Comparison of ENCODE assay signal across 19 mouse cellular contexts in genomic region chr13:19022310-19022709, GRCm38 (mm10).
DNase-seq lines count a peak whose midpoint lies in the region; ATAC-seq and TF ChIP-seq lines count a peak whose summit lies in the region.
"Had no signal": no experiment of that assay in that cellular context is flagged by ENCODE, and none has a peak within 500 bp of the region (broad histone marks: within the 10 kb centered on the region; RNA-seq: fewer than 3 reads in every experiment).

No protein-coding gene starts in this region.

- no peaks in the 10 kb centered on the region for H3K36me3 ChIP-seq in lung, embryonic 16.5 days (ENCODE audit: control insufficient read depth, insufficient read depth, low read length)
- no peaks in the 10 kb centered on the region for H3K36me3 ChIP-seq in forebrain, postnatal 0 days (ENCODE audit: insufficient read depth)
- H3K36me3 ChIP-seq: embryonic facial prominence, embryonic 13.5 days; forebrain, embryonic 12.5 days; heart, embryonic 10.5 days; liver, embryonic 13.5 days; neural tube, embryonic 13.5 days had no signal

- H3K9me3 ChIP-seq in lung, embryonic 16.5 days (ENCODE audit: control insufficient read depth, low read length), result no peaks in the 10 kb centered on the region
- no peaks in the 10 kb centered on the region for H3K9me3 ChIP-seq in forebrain, postnatal 0 days (ENCODE audit: low read length)
- H3K9me3 ChIP-seq: embryonic facial prominence, embryonic 13.5 days; forebrain, embryonic 12.5 days; heart, embryonic 10.5 days; liver, embryonic 13.5 days; neural tube, embryonic 13.5 days had no signal

- no peaks in the 10 kb centered on the region for H3K27me3 ChIP-seq in lung, embryonic 16.5 days (ENCODE audit: control insufficient read depth, insufficient read depth, low read depth, low read length)
- no peaks in the 10 kb centered on the region for H3K27me3 ChIP-seq in forebrain, postnatal 0 days (ENCODE audit: insufficient read depth, low read length)
- H3K27me3 ChIP-seq: embryonic facial prominence, embryonic 13.5 days; forebrain, embryonic 12.5 days; liver, embryonic 13.5 days; neural tube, embryonic 13.5 days; Patski had no signal

- no peak overlapping the region for H3K4me2 ChIP-seq in lung, embryonic 16.5 days (ENCODE audit: low read depth, low read length)
- H3K4me2 ChIP-seq in forebrain, postnatal 0 days (ENCODE audit: low read depth), result no peak overlapping the region
- H3K4me2 ChIP-seq: embryonic facial prominence, embryonic 13.5 days; forebrain, embryonic 12.5 days; liver, embryonic 13.5 days; neural tube, embryonic 13.5 days had no signal

- ATAC-seq in lung, embryonic 16.5 days (ENCODE audit: low read depth), result peak; percentile 71
- ATAC-seq in forebrain, postnatal 0 days, result no peak
- ATAC-seq: Patski had no signal

- 53% methylated on average over 3 of the region's 3 CpGs for WGBS in lung, embryonic 16.5 days
- 51% methylated on average over 3 of the region's 3 CpGs for WGBS in forebrain, postnatal 0 days

- intact Hi-C loops in heart, postnatal 10 days (cut with DNase I), result no loop called here
- intact Hi-C loops in gastrocnemius, postnatal 36 days (cut with DNase I), result no loop called here

- no peak overlapping the region for H3K9ac ChIP-seq in lung, embryonic 16.5 days (ENCODE audit: low read length)
- no peak overlapping the region for H3K9ac ChIP-seq in forebrain, postnatal 0 days
- H3K9ac ChIP-seq: embryonic facial prominence, embryonic 13.5 days; forebrain, embryonic 12.5 days; liver, embryonic 13.5 days; neural tube, embryonic 13.5 days had no signal

- no peaks in the 10 kb centered on the region for H3K4me1 ChIP-seq in lung, embryonic 16.5 days (replicated peaks; ENCODE audit: control insufficient read depth, insufficient read depth, low read length)
- H3K4me1 ChIP-seq in forebrain, postnatal 0 days (ENCODE audit: insufficient read depth), result no peaks in the 10 kb centered on the region
- H3K4me1 ChIP-seq: embryonic facial prominence, embryonic 13.5 days; forebrain, embryonic 12.5 days; heart, embryonic 10.5 days; liver, embryonic 13.5 days; neural tube, embryonic 13.5 days had no signal

- no peak overlapping the region for H3K27ac ChIP-seq in lung, embryonic 16.5 days (ENCODE audit: low read length)
- H3K27ac ChIP-seq in forebrain, postnatal 0 days (ENCODE audit: low read depth, low read length), result no peak overlapping the region
- H3K27ac ChIP-seq: embryonic facial prominence, embryonic 13.5 days; forebrain, embryonic 12.5 days; heart, embryonic 10.5 days; liver, embryonic 13.5 days; neural tube, embryonic 13.5 days had no signal

- no peak for TF ChIP-seq CTCF in forebrain, postnatal 0 days (IDR thresholded peaks at IDR 0.05; ENCODE audit: low read depth)

- DNase-seq in heart, postnatal 10 days, result peak; percentile 7 to 8
- no peak for DNase-seq in heart, adult 9 months (ENCODE audit: low spot score in 2 of 2)
- no peak for DNase-seq in lung, postnatal 14 days
- DNase-seq in cerebellum, adult 11-12 months, result peak; percentile 83
- DNase-seq in cerebellum, postnatal 36 days, result peak; percentile 65 to 78
- DNase-seq in gastrocnemius, postnatal 36 days, result no peak
- DNase-seq in forebrain, postnatal 0 days, result no peak
- DNase-seq: adrenal gland, postnatal 36 days; heart, postnatal 36 days; kidney, adult 18-20 months; kidney, postnatal 36 days; liver, embryonic 13.5 days; thymus, adult 18-20 months had no signal

- no peak overlapping the region for H3K4me3 ChIP-seq in lung, embryonic 16.5 days (ENCODE audit: low read length)
- H3K4me3 ChIP-seq in forebrain, postnatal 0 days (ENCODE audit: low read depth, low read length), result no peak overlapping the region
- H3K4me3 ChIP-seq: embryonic facial prominence, embryonic 13.5 days; forebrain, embryonic 12.5 days; heart, embryonic 10.5 days; liver, embryonic 13.5 days; neural tube, embryonic 13.5 days had no signal

Comparison
In these comparisons a context has a peak if more than half of its experiments do, and no peak if none do; other contexts are left out.
1. DNase-seq: peak in heart, postnatal 10 days (2 of 2), cerebellum, adult 11-12 months (single experiment) and cerebellum, postnatal 36 days (2 of 2); none in heart, adult 9 months (0 of 2), lung, postnatal 14 days (single experiment), gastrocnemius, postnatal 36 days (0 of 2) and forebrain, postnatal 0 days (single experiment).